Mouse (Mus musculus): Measurements from ENCODE around the gene Bicra. TPM values are rescaled to one million over a fixed set of nuclear protein-coding genes. Genes with fewer than 3 reads are reported as not detected.

Gene Bicra
- polyA plus RNA-seq, 1 experiment from 2014 or later = 10.3 TPM

DNA sequence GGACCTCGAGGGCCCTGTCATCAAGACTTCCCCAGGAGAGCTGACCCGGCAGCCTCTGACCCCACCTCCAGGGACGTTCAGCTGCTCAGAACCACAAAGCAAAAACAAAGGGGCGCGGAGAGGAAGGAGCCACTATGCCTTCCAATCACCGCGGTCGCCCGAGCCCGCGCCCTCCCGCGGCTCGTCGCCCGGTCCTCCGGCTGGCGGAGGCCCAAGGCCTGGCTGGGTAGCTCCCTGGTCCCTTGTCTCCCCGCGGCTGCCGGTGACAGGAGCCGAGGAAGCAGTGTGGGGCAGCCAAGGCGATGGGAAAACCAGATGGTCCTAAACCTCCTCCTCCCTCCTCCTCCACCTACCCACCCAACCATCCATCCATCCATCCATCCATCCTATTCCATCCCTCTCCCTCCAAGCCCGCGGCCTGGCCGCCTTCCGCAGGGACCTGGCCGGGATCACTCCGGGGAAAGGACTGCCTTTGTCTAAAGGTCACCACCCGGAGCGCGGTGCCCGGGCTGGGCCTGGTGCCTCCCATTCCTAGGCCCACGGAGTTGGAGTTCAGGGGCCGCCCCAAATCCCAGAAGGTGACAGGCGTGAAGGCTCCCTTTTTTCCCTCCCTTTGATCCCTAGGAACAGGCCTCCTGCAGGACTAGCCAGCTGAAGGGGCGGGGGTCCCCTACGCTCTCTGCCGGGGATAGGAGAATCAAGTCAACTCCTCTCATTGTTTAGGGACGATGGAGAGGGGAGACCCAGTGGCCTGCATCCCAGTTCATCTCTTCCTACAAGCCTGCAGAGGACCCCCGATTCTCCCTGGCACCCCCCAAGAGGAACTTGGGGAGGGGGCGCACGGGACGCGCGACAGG lies 1.0 kb downstream of the Bicra start:
- H3K4me3 ChIP-seq (replicated peaks) = peak overlapping the region; percentile 86
- H3K9me3 ChIP-seq (replicated peaks) = no peaks in the 10 kb centered on the region
- peak overlapping the region; percentile 76 for H3K4me2 ChIP-seq (replicated peaks)
- no peaks in the 10 kb centered on the region for H3K27me3 ChIP-seq
- peak overlapping the region; percentile 98 for H3K9ac ChIP-seq
- 0% methylated on average over 45 of the region's 46 CpGs for WGBS
- peak overlapping the region; percentile 97 for H3K27ac ChIP-seq (replicated peaks)
- peaks cover 60% of the 10 kb centered on the region for H3K4me1 ChIP-seq
- H3K36me3 ChIP-seq = no peaks in the 10 kb centered on the region
- ATAC-seq (ENCODE audit: insufficient number of reproducible peaks, low FRiP score, low TSS enrichment, low read depth) = peak; percentile 17

GRCm38 (mm10) chr7:16046101-16046480 lies 1.6 kb downstream of the Bicra start:
- Histone ChIP-seq H3K9me3 (replicated peaks) (no peaks in the 10 kb centered on the region), H3K4me3 (replicated peaks) (peak overlapping the region; percentile 86), H3K9ac (peak overlapping the region; percentile 98), H3K36me3 (no peaks in the 10 kb centered on the region), H3K27ac (replicated peaks) (peak overlapping the region; percentile 97), H3K4me2 (replicated peaks) (peak overlapping the region; percentile 76), H3K27me3 (no peaks in the 10 kb centered on the region), H3K4me1 (peaks cover 60% of the 10 kb centered on the region)
- WGBS = 2% methylated on average over 7 of the region's 7 CpGs
- no peak for ATAC-seq (ENCODE audit: insufficient number of reproducible peaks, low FRiP score, low TSS enrichment, low read depth)

DNA sequence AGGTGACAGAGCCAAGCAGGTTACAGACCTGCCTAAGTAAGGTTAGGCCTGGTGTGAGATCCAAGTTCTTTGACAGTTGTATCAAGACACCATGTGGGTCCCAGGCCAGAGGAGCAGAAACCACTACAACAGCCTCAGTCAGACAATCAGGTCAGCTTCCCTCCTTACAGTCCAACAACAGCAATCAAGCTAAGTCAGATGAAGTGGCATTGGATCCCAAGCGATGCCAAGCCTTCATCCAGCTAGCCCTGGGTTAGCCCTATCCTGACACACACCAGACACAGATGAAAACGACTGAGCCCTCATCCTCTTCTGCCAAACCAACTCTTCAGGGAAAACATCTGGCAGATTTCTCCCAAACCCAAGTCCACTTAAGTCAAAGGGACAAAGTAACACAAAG lies 2.2 kb downstream of the Bicra start:
- H3K9me3 ChIP-seq (replicated peaks) = no peaks in the 10 kb centered on the region
- 24% methylated on average over 2 of the region's 2 CpGs for whole genome bisulfite sequencing
- ATAC-seq (ENCODE audit: insufficient number of reproducible peaks, low FRiP score, low TSS enrichment, low read depth) = no peak
- H3K27me3 ChIP-seq = no peaks in the 10 kb centered on the region
- H3K9ac ChIP-seq = no peak overlapping the region; the same call in 1 of the 2 replicates
- H3K4me3 ChIP-seq (replicated peaks) = peak overlapping the region; percentile 86
- H3K4me1 ChIP-seq = peaks cover 57% of the 10 kb centered on the region
- peak overlapping the region; percentile 76 for H3K4me2 ChIP-seq (replicated peaks)
- peak overlapping the region; percentile 97 for H3K27ac ChIP-seq (replicated peaks)
- H3K36me3 ChIP-seq = no peaks in the 10 kb centered on the region

- Histone ChIP-seq H3K4me1 (peaks cover 48% of the 10 kb centered on the region), H3K27ac (replicated peaks) (peak overlapping the region; percentile 97), H3K36me3 (no peaks in the 10 kb centered on the region), H3K4me3 (replicated peaks) (peak overlapping the region; percentile 10), H3K9ac (no peak overlapping the region), H3K27me3 (no peaks in the 10 kb centered on the region), H3K4me2 (replicated peaks) (peak overlapping the region; percentile 76), H3K9me3 (replicated peaks) (no peaks in the 10 kb centered on the region)
- 7% methylated on average over 5 of the region's 5 CpGs for WGBS
- ATAC-seq (ENCODE audit: insufficient number of reproducible peaks, low FRiP score, low TSS enrichment, low read depth) = no peak
Measured at GRCm38 (mm10) chr7:16044531-16044930, 3.2 kb downstream of the Bicra start.

DNA sequence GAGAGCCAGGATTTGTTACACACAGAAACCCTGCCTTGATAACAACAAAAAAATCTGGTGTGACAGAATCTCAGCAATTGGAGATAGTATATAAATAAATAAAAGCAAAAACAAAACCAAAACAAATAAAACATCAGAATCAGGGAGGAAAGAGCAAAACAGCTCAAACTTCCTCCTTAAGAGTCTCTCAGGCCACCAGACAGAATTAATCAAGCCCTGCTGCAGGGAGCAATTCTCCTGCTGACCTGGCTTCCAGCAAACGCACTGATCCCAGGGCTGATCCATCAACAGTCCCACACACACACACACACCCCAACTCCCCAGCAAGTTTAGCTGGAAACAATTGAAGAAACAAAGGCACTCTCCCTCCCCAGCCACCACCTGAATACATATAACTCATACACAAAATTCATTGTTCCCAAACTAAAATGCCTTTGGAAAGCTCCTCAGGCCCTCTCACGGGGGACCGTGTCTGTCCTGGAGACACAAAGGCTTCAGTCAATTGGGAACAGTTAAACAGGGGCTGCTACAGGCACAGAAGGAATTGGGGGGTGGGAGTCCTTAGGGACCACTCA lies 3.8 kb downstream of the Bicra start:
- H3K36me3 ChIP-seq = no peaks in the 10 kb centered on the region
- peak overlapping the region; percentile 97 for H3K27ac ChIP-seq (replicated peaks)
- no peaks in the 10 kb centered on the region for H3K9me3 ChIP-seq (replicated peaks)
- peaks cover 42% of the 10 kb centered on the region for H3K4me1 ChIP-seq
- 19% methylated on average over 3 of the region's 3 CpGs for WGBS
- H3K4me3 ChIP-seq (replicated peaks) = peak overlapping the region; percentile 10; the same call in 1 of the 2 replicates
- peak overlapping the region; percentile 76 for H3K4me2 ChIP-seq (replicated peaks)
- no peak for ATAC-seq (ENCODE audit: insufficient number of reproducible peaks, low FRiP score, low TSS enrichment, low read depth)
- no peaks in the 10 kb centered on the region for H3K27me3 ChIP-seq
- H3K9ac ChIP-seq = no peak overlapping the region

GRCm38 (mm10) chr7:16042850-16043775 lies 4.6 kb downstream of the Bicra start:
- Histone ChIP-seq H3K4me2 (replicated peaks) (peak overlapping the region; percentile 76; the same call in 1 of the 2 replicates), H3K9ac (no peak overlapping the region), H3K4me3 (replicated peaks) (no peak overlapping the region), H3K27ac (replicated peaks) (peak overlapping the region; percentile 97), H3K27me3 (no peaks in the 10 kb centered on the region), H3K4me1 (peaks cover 42% of the 10 kb centered on the region), H3K36me3 (no peaks in the 10 kb centered on the region), H3K9me3 (replicated peaks) (no peaks in the 10 kb centered on the region)
- WGBS = 54% methylated on average over 10 of the region's 10 CpGs
- no peak for ATAC-seq (ENCODE audit: insufficient number of reproducible peaks, low FRiP score, low TSS enrichment, low read depth)

GRCm38 (mm10) chr7:16041208-16041607 lies 6.5 kb downstream of the Bicra start:
- no peak for ATAC-seq (ENCODE audit: insufficient number of reproducible peaks, low FRiP score, low TSS enrichment, low read depth)
- Histone ChIP-seq H3K4me1 (peaks cover 41% of the 10 kb centered on the region), H3K9ac (no peak overlapping the region), H3K27ac (replicated peaks) (no peak overlapping the region; the same call in 1 of the 2 replicates), H3K9me3 (replicated peaks) (no peaks in the 10 kb centered on the region), H3K4me2 (replicated peaks) (no peak overlapping the region), H3K4me3 (replicated peaks) (no peak overlapping the region), H3K36me3 (no peaks in the 10 kb centered on the region), H3K27me3 (no peaks in the 10 kb centered on the region)
- WGBS = 82% methylated on average over 2 of the region's 2 CpGs

- Histone ChIP-seq H3K4me3 (replicated peaks) (no peak overlapping the region), H3K4me1 (peaks cover 23% of the 10 kb centered on the region), H3K27ac (replicated peaks) (no peak overlapping the region), H3K9ac (no peak overlapping the region), H3K27me3 (no peaks in the 10 kb centered on the region), H3K36me3 (no peaks in the 10 kb centered on the region), H3K9me3 (replicated peaks) (no peaks in the 10 kb centered on the region), H3K4me2 (replicated peaks) (no peak overlapping the region)
- 89% methylated on average over 5 of the region's 5 CpGs for WGBS
- ATAC-seq (ENCODE audit: insufficient number of reproducible peaks, low FRiP score, low TSS enrichment, low read depth) = no peak
Measured at GRCm38 (mm10) chr7:16039363-16039762, 8.4 kb downstream of the Bicra start.

GRCm38 (mm10) chr7:16036972-16037371 lies 10.7 kb downstream of the Bicra start:
- Histone ChIP-seq H3K9me3 (replicated peaks) (no peaks in the 10 kb centered on the region), H3K27ac (replicated peaks) (no peak overlapping the region), H3K4me3 (replicated peaks) (no peak overlapping the region), H3K4me1 (peaks cover 3% of the 10 kb centered on the region; the same call in 1 of the 2 replicates), H3K36me3 (peaks cover 2% of the 10 kb centered on the region; the same call in 1 of the 2 replicates), H3K9ac (no peak overlapping the region), H3K27me3 (no peaks in the 10 kb centered on the region), H3K4me2 (replicated peaks) (no peak overlapping the region)
- 87% methylated on average over 6 of the region's 6 CpGs for WGBS
- no peak for ATAC-seq (ENCODE audit: insufficient number of reproducible peaks, low FRiP score, low TSS enrichment, low read depth)

- Histone ChIP-seq H3K4me2 (replicated peaks) (no peak overlapping the region), H3K9ac (no peak overlapping the region), H3K9me3 (replicated peaks) (no peaks in the 10 kb centered on the region), H3K36me3 (peaks cover 4% of the 10 kb centered on the region; the same call in 1 of the 2 replicates), H3K4me1 (peaks cover 5% of the 10 kb centered on the region), H3K27ac (replicated peaks) (no peak overlapping the region), H3K4me3 (replicated peaks) (no peak overlapping the region), H3K27me3 (no peaks in the 10 kb centered on the region)
- no peak for ATAC-seq (ENCODE audit: insufficient number of reproducible peaks, low FRiP score, low TSS enrichment, low read depth)
- 90% methylated on average over 8 of the region's 8 CpGs for WGBS
Measured at GRCm38 (mm10) chr7:16033580-16034461, 13.9 kb downstream of the Bicra start.
